Mouse (Mus musculus) stomach, embryonic 16.5 days (tissue): Measurements from ENCODE around the gene Rhcg. TPM values are rescaled to one million over a fixed set of nuclear protein-coding genes. Genes with fewer than 3 reads are reported as not detected.

Source experiments
- ATAC-seq: fragments of 200-750 bp; cut with Nextera tagmentation; 2 replicates; pipeline ENCODE4 v1.8.0; 2017; ENCODE audit warnings: moderate number of reproducible peaks, moderate TSS enrichment; ENCODE audit not compliant: insufficient read depth, low FRiP score
- H3K27ac ChIP-seq: fragments of 300-500 bp; sonication (generic); 2 replicates; pipeline ENCODE4 v1.5.1; 2014; ENCODE audit warnings: low read length
- H3K27me3 ChIP-seq: fragments of 300-500 bp; sonication (generic); 2 replicates; pipeline ENCODE4 v1.6.1; 2014; ENCODE audit warnings: low read length, control low read depth, mixed read lengths; ENCODE audit not compliant: control insufficient read depth, insufficient read depth
- H3K36me3 ChIP-seq: fragments of 300-500 bp; sonication (generic); 2 replicates; pipeline ENCODE4 v1.6.1; 2014; ENCODE audit warnings: low read length; ENCODE audit not compliant: control insufficient read depth, insufficient read depth
- H3K4me1 ChIP-seq: fragments of 300-500 bp; sonication (generic); 2 replicates; pipeline ENCODE4 v1.6.1; 2014; ENCODE audit warnings: low read length, control low read depth, mixed read lengths; ENCODE audit not compliant: control insufficient read depth, insufficient read depth
- H3K4me2 ChIP-seq: fragments of 300-500 bp; sonication (generic); 2 replicates; pipeline ENCODE4 v1.6.1; 2014; ENCODE audit warnings: low read depth, low read length, mixed read lengths
- H3K4me3 ChIP-seq: fragments of 300-500 bp; sonication (generic); replicated peaks from 2 replicates; pipeline ENCODE4 v1.5.1; 2014; ENCODE audit warnings: mild to moderate bottlenecking, low read length
- H3K9ac ChIP-seq: fragments of 300-500 bp; sonication (generic); 2 replicates; pipeline ENCODE4 v1.6.1; 2014; ENCODE audit warnings: low read length
- H3K9me3 ChIP-seq: fragments of 300-500 bp; sonication (generic); replicated peaks from 2 replicates; pipeline ENCODE4 v1.6.1; 2016; ENCODE audit warnings: low read length, control low read depth; ENCODE audit not compliant: control insufficient read depth
- WGBS: fragments of 180-500 bp; shearing (Covaris S2); extraction: QIAGEN DNeasy Blood & Tissue Kit; methylation state at CpG from one replicate; pipeline ENCODE4 v1.1.7; 2014; 5-methylcytosine and 5-hydroxymethylcytosine counted together
- polyA plus RNA-seq: library from polyadenylated mRNA; unstranded; fragments of >200 nt; fragmentation: Nextera tagmentation; extraction: Ambion mirVana; gene quantifications from 2 replicates; pipeline ENCODE4 v1.2.1, GENCODE M21; 2015

The Rhcg gene
- polyA plus RNA-seq, 1 experiment from 2014 or later = 0.35 TPM

- Histone ChIP-seq H3K9ac (no peak overlapping the region), H3K4me3 (no peak overlapping the region), H3K9me3 (no peaks in the 10 kb centered on the region), H3K4me2 (no peak overlapping the region), H3K27ac (no peak overlapping the region), H3K36me3 (no peaks in the 10 kb centered on the region), H3K27me3 (no peaks in the 10 kb centered on the region), H3K4me1 (no peaks in the 10 kb centered on the region)
- no peak for ATAC-seq
- 56% methylated on average over 6 of the region's 6 CpGs for WGBS
Observed at GRCm38 (mm10) chr7:79568212-79568611, 49.2 kb downstream of the Rhcg start.

- Histone ChIP-seq H3K4me1 (no peaks in the 10 kb centered on the region), H3K27ac (no peak overlapping the region), H3K9me3 (no peaks in the 10 kb centered on the region), H3K4me3 (no peak overlapping the region), H3K9ac (no peak overlapping the region), H3K36me3 (no peaks in the 10 kb centered on the region), H3K27me3 (peaks cover 14% of the 10 kb centered on the region), H3K4me2 (no peak overlapping the region)
- WGBS = 14% methylated on average over 13 of the region's 13 CpGs
- ATAC-seq = no peak
Observed at GRCm38 (mm10) chr7:79563675-79564074, 53.8 kb downstream of the Rhcg start.

- Histone ChIP-seq H3K9me3 (no peaks in the 10 kb centered on the region), H3K4me1 (no peaks in the 10 kb centered on the region), H3K9ac (no peak overlapping the region), H3K4me2 (no peak overlapping the region), H3K27ac (no peak overlapping the region), H3K36me3 (no peaks in the 10 kb centered on the region), H3K27me3 (peaks cover 17% of the 10 kb centered on the region), H3K4me3 (no peak overlapping the region)
- 44% methylated on average over 5 of the region's 5 CpGs for WGBS
- no peak for ATAC-seq
Observed at GRCm38 (mm10) chr7:79562385-79562784, 55.1 kb downstream of the Rhcg start.

- 71% methylated on average over 1 of the region's 1 CpGs for WGBS
- Histone ChIP-seq H3K4me2 (no peak overlapping the region), H3K9me3 (no peaks in the 10 kb centered on the region), H3K36me3 (no peaks in the 10 kb centered on the region), H3K9ac (no peak overlapping the region), H3K4me1 (no peaks in the 10 kb centered on the region), H3K27ac (no peak overlapping the region), H3K27me3 (peaks cover 53% of the 10 kb centered on the region), H3K4me3 (no peak overlapping the region)
- no peak for ATAC-seq
Observed at GRCm38 (mm10) chr7:79558698-79559097, 58.8 kb downstream of the Rhcg start.

- no peaks in the 10 kb centered on the region for H3K36me3 ChIP-seq
- H3K4me2 ChIP-seq = no peak overlapping the region
- H3K27ac ChIP-seq = no peak overlapping the region
- no peaks in the 10 kb centered on the region for H3K9me3 ChIP-seq
- H3K4me3 ChIP-seq = no peak overlapping the region
- no peak overlapping the region for H3K9ac ChIP-seq
- no peaks in the 10 kb centered on the region for H3K4me1 ChIP-seq
- WGBS = 13% methylated on average over 8 of the region's 8 CpGs
- H3K27me3 ChIP-seq = peaks cover 62% of the 10 kb centered on the region
- ATAC-seq = no peak
Observed at GRCm38 (mm10) chr7:79557728-79558221, 59.7 kb downstream of the Rhcg start.

GRCm38 (mm10) chr7:79555368-79556034 lies 62.0 kb downstream of the Rhcg start:
- Histone ChIP-seq H3K4me3 (no peak overlapping the region), H3K4me1 (no peaks in the 10 kb centered on the region), H3K9me3 (no peaks in the 10 kb centered on the region), H3K27me3 (peaks cover 62% of the 10 kb centered on the region), H3K4me2 (no peak overlapping the region), H3K27ac (no peak overlapping the region), H3K9ac (no peak overlapping the region), H3K36me3 (no peaks in the 10 kb centered on the region)
- WGBS = 3% methylated on average over 25 of the region's 25 CpGs
- ATAC-seq = no peak

- no peak for ATAC-seq
- Histone ChIP-seq H3K9me3 (no peaks in the 10 kb centered on the region), H3K4me2 (no peak overlapping the region), H3K4me1 (no peaks in the 10 kb centered on the region), H3K27ac (no peak overlapping the region), H3K4me3 (no peak overlapping the region), H3K27me3 (peaks cover 80% of the 10 kb centered on the region), H3K36me3 (no peaks in the 10 kb centered on the region), H3K9ac (no peak overlapping the region)
- 4% methylated on average over 10 of the region's 10 CpGs for WGBS
Observed at GRCm38 (mm10) chr7:79552702-79553101, 64.8 kb downstream of the Rhcg start.

GRCm38 (mm10) chr7:79548893-79549555 lies 68.4 kb downstream of the Rhcg start:
- Histone ChIP-seq H3K4me3 (no peak overlapping the region), H3K27ac (no peak overlapping the region), H3K4me1 (no peaks in the 10 kb centered on the region), H3K27me3 (peaks cover 81% of the 10 kb centered on the region), H3K4me2 (no peak overlapping the region), H3K36me3 (no peaks in the 10 kb centered on the region), H3K9me3 (no peaks in the 10 kb centered on the region), H3K9ac (no peak overlapping the region)
- 30% methylated on average over 12 of the region's 12 CpGs for WGBS
- no peak for ATAC-seq

- Histone ChIP-seq H3K4me2 (no peak overlapping the region), H3K36me3 (no peaks in the 10 kb centered on the region), H3K4me1 (0 out of 2 replicates have a peak, but pooled peaks cover 6% of the 10 kb centered on the region), H3K27me3 (peaks cover 85% of the 10 kb centered on the region), H3K9ac (no peak overlapping the region), H3K4me3 (no peak overlapping the region), H3K27ac (no peak overlapping the region), H3K9me3 (no peaks in the 10 kb centered on the region)
- ATAC-seq = no peak
- 2% methylated on average over 15 of the region's 15 CpGs for WGBS
Observed at GRCm38 (mm10) chr7:79547092-79547491, 70.4 kb downstream of the Rhcg start.
